In genomic region chr11:48788311-48789089, GRCm38 (mm10) we compare ENCODE assay signal across 8 mouse cellular contexts. TPM values are rescaled to one million over a fixed set of nuclear protein-coding genes. Genes with fewer than 3 reads are reported as not detected.
DNase-seq lines count a peak whose midpoint lies in the region; ATAC-seq and TF ChIP-seq lines count a peak whose summit lies in the region.

No protein-coding gene starts in this region.

- H3K4me1 ChIP-seq in hindbrain, embryonic 16.5 days (ENCODE audit: control insufficient read depth, insufficient read depth, low read depth, low read length) = peaks cover 3% of the 10 kb centered on the region; the same call in 1 of the 2 replicates

- peak overlapping the region; percentile 61 for H3K27ac ChIP-seq in gastrocnemius, adult 2 months
- H3K27ac ChIP-seq in hindbrain, embryonic 16.5 days (ENCODE audit: low read depth, low read length) = peak overlapping the region; percentile 63; the same call in 1 of the 2 replicates

- H3K4me3 ChIP-seq in gastrocnemius, adult 2 months = peak overlapping the region; percentile 61
- peak overlapping the region; percentile 37 for H3K4me3 ChIP-seq in hindbrain, embryonic 16.5 days (ENCODE audit: low read length)

- DNase-seq in left cerebral cortex, adult 11 months (ENCODE audit: low spot score) = peak; percentile 51
- no peak for DNase-seq in left cerebral cortex, adult 8-10 months (ENCODE audit: low spot score in 2 of 2)
- peak; percentile 55 to 77 for DNase-seq in cerebellum, postnatal 4 days (ENCODE audit: low spot score in 2 of 2)
- DNase-seq in gastrocnemius, adult 2 months = peak; percentile 74
- peak; percentile 70 to 72 for DNase-seq in left cerebral cortex, adult 18-20 months (ENCODE audit: low spot score in 2 of 2)
- DNase-seq in right cerebral cortex, postnatal 14 days = peak; percentile 80

- peak; percentile 81 for TF ChIP-seq CTCF in gastrocnemius, adult 2 months (IDR thresholded peaks at IDR 0.05)

- H3K9me3 ChIP-seq in hindbrain, embryonic 16.5 days (ENCODE audit: control insufficient read depth, low read length) = no peaks in the 10 kb centered on the region

- WGBS in hindbrain, embryonic 16.5 days = 8% methylated on average over 16 of the region's 16 CpGs

- no peaks in the 10 kb centered on the region for H3K36me3 ChIP-seq in hindbrain, embryonic 16.5 days (ENCODE audit: control insufficient read depth, insufficient read depth, low read length)

- peak; percentile 76 for ATAC-seq in hindbrain, embryonic 16.5 days
- ATAC-seq in megakaryocyte, adult 5-6 weeks (ENCODE audit: poor library complexity, severe bottlenecking) = peak; percentile 58

- intact Hi-C loops in gastrocnemius, adult 2 months (cut with DNase I) = loop anchor here (1.0 kb wide), 1 partner anchor 71 kb away; no protein-coding TSS in a partner anchor

- H3K9ac ChIP-seq in hindbrain, embryonic 16.5 days (ENCODE audit: low read depth, low read length) = peak overlapping the region; percentile 56

- H3K27me3 ChIP-seq in hindbrain, embryonic 16.5 days (replicated peaks; ENCODE audit: control insufficient read depth, insufficient read depth, low read length) = no peaks in the 10 kb centered on the region

- peak overlapping the region; percentile 55 for H3K4me2 ChIP-seq in hindbrain, embryonic 16.5 days (ENCODE audit: low read length)

RNA-seq across cellular contexts. Expression of gene Rack1, which starts 11.6 kb away (rescaled TPM):
- 100 to 1,000 TPM; 246 to 281 (median 256) TPM for total RNA-seq in left cerebral cortex, adult 8-10 months (2022)
- 100 to 1,000 TPM; 383 to 424 TPM for total RNA-seq in gastrocnemius, adult 2 months (2021)
- 343 and 349 TPM in 2 replicates for polyA plus RNA-seq in hindbrain, embryonic 16.5 days (2015; fragmentation: Nextera tagmentation; extraction: Ambion mirVana)
- total RNA-seq in left cerebral cortex, adult 18-20 months (2021) = 100 to 1,000 TPM; 233 to 240 TPM
- total RNA-seq in megakaryocyte, adult 5-6 weeks (2015) = 1,656 and 1,714 TPM in 2 replicates
- 910 and 1,013 TPM in 2 replicates for total RNA-seq in megakaryocyte, adult 5-6 weeks (2017)

RNA-seq across cellular contexts. Expression of gene Trim41, which starts 28.7 kb away (rescaled TPM):
- 10 to 100 TPM; 57.7 to 65.7 (median 61.3) TPM for total RNA-seq in left cerebral cortex, adult 8-10 months (2022)
- 10 to 100 TPM; 19.9 to 23.6 TPM for total RNA-seq in gastrocnemius, adult 2 months (2021)
- 6.5 and 7.1 TPM in 2 replicates for polyA plus RNA-seq in hindbrain, embryonic 16.5 days (2015; fragmentation: Nextera tagmentation; extraction: Ambion mirVana)
- total RNA-seq in left cerebral cortex, adult 18-20 months (2021) = 10 to 100 TPM; 57.1 to 60.2 TPM
- total RNA-seq in megakaryocyte, adult 5-6 weeks (2015) = 11.8 and 13.6 TPM in 2 replicates
- 39.2 and 43.7 TPM in 2 replicates for total RNA-seq in megakaryocyte, adult 5-6 weeks (2017)

RNA-seq across cellular contexts. Expression of gene Trim7, which starts 37.4 kb away (rescaled TPM):
- 1 to 10 TPM; 3.4 to 4.5 (median 3.8) TPM for total RNA-seq in left cerebral cortex, adult 8-10 months (2022)
- total RNA-seq in gastrocnemius, adult 2 months (2021) = 10 to 100 TPM; 25.9 to 51.8 TPM
- polyA plus RNA-seq in hindbrain, embryonic 16.5 days (2015; fragmentation: Nextera tagmentation; extraction: Ambion mirVana) = 1.7 and 2.7 TPM in 2 replicates
- 1 to 10 TPM; 2.3 to 3.7 TPM for total RNA-seq in left cerebral cortex, adult 18-20 months (2021)
- 0.51 and 0.68 TPM in 2 replicates for total RNA-seq in megakaryocyte, adult 5-6 weeks (2015)
- total RNA-seq in megakaryocyte, adult 5-6 weeks (2017) = 0.18 and 0.57 TPM in 2 replicates

RNA-seq across cellular contexts. Expression of gene Gm12184, which starts 38.0 kb away (rescaled TPM):
- total RNA-seq in left cerebral cortex, adult 8-10 months (2022) = 1 to 10 TPM in 1 of 4 experiments, under 1 TPM in 3; 0.38 to 1.8 (median 0.45) TPM
- 1 to 10 TPM; 1.5 to 2.2 TPM for total RNA-seq in gastrocnemius, adult 2 months (2021)
- polyA plus RNA-seq in hindbrain, embryonic 16.5 days (2015; fragmentation: Nextera tagmentation; extraction: Ambion mirVana) = 1.1 and 2.3 TPM in 2 replicates
- total RNA-seq in left cerebral cortex, adult 18-20 months (2021) = 1 to 10 TPM; 1.7 to 3.0 TPM
- total RNA-seq in megakaryocyte, adult 5-6 weeks (2015) = 6.1 and 8.5 TPM in 2 replicates
- 4.6 and 12.1 TPM in 2 replicates for total RNA-seq in megakaryocyte, adult 5-6 weeks (2017)

Comparison
In these comparisons a context has a peak if more than half of its experiments do, and no peak if none do; other contexts are left out.
1. DNase-seq: peak in left cerebral cortex, adult 11 months (single experiment), cerebellum, postnatal 4 days (2 of 2), gastrocnemius, adult 2 months (single experiment), left cerebral cortex, adult 18-20 months (2 of 2) and right cerebral cortex, postnatal 14 days (single experiment); none in left cerebral cortex, adult 8-10 months (0 of 2).
2. RNA of gene Trim7, which starts 37.4 kb away (total RNA-seq): 25.9 to 51.8 TPM in gastrocnemius, adult 2 months; 3.4 to 4.5 TPM in left cerebral cortex, adult 8-10 months, 2.3 to 3.7 TPM in left cerebral cortex, adult 18-20 months and 0.18 to 0.68 TPM in megakaryocyte, adult 5-6 weeks; every median in the first group is over 4 times any median in the second.